Mouse (Mus musculus) intestine, embryonic 16.5 days (tissue): ENCODE measurements at regions not wholly inside any gene's neighbourhood (a gene's known extent, or its start where the extent isn't known, plus 50 kb on each side); places are given as distances from the start of the nearest gene placed in this dataset.

ENCODE experiments used
- ATAC-seq: fragments of 200-750 bp; cut with Nextera tagmentation; 2 replicates; pipeline ENCODE4 v1.8.0; 2017; ENCODE audit warnings: moderate TSS enrichment, moderate library complexity
- H3K27ac ChIP-seq: fragments of 300-500 bp; sonication (generic); 2 replicates; pipeline ENCODE4 v1.5.1; 2014; ENCODE audit warnings: mild to moderate bottlenecking, low read length
- H3K27me3 ChIP-seq: fragments of 300-500 bp; sonication (generic); replicated peaks from 2 replicates; pipeline ENCODE4 v1.6.1; 2014; ENCODE audit warnings: low read length, control low read depth, mixed read lengths; ENCODE audit not compliant: control insufficient read depth, insufficient read depth
- H3K36me3 ChIP-seq: fragments of 300-500 bp; sonication (generic); 2 replicates; pipeline ENCODE4 v1.6.1; 2014; ENCODE audit warnings: low read length, control low read depth; ENCODE audit not compliant: control insufficient read depth, insufficient read depth
- H3K4me1 ChIP-seq: fragments of 300-500 bp; sonication (generic); 2 replicates; pipeline ENCODE4 v1.6.1; 2014; ENCODE audit warnings: low read length, control low read depth, mixed read lengths; ENCODE audit not compliant: control insufficient read depth, insufficient read depth
- H3K4me2 ChIP-seq: fragments of 300-500 bp; sonication (generic); 2 replicates; pipeline ENCODE4 v1.6.1; 2014; ENCODE audit warnings: low read depth, low read length, control low read depth
- H3K4me3 ChIP-seq: fragments of 300-500 bp; sonication (generic); 2 replicates; pipeline ENCODE4 v1.5.1; 2014; ENCODE audit warnings: mild to moderate bottlenecking, low read length
- H3K9ac ChIP-seq: fragments of 300-500 bp; sonication (generic); 2 replicates; pipeline ENCODE4 v1.6.1; 2014; ENCODE audit warnings: low read depth, low read length
- H3K9me3 ChIP-seq: fragments of 300-500 bp; sonication (generic); 2 replicates; pipeline ENCODE4 v1.6.1; 2016; ENCODE audit warnings: low read length, control low read depth; ENCODE audit not compliant: control insufficient read depth
- WGBS: fragments of 180-500 bp; shearing (Covaris S2); extraction: QIAGEN DNeasy Blood & Tissue Kit; methylation state at CpG from one replicate; pipeline ENCODE4 v1.1.7; 2014; 5-methylcytosine and 5-hydroxymethylcytosine counted together

- no peak for ATAC-seq
- Histone ChIP-seq H3K27ac (no peak overlapping the region), H3K4me2 (no peak overlapping the region), H3K9me3 (no peaks in the 10 kb centered on the region), H3K9ac (no peak overlapping the region), H3K4me1 (0 out of 2 replicates have a peak, but pooled peaks cover 3% of the 10 kb centered on the region), H3K4me3 (no peak overlapping the region), H3K27me3 (no peaks in the 10 kb centered on the region), H3K36me3 (no peaks in the 10 kb centered on the region)
- 39% methylated on average over 2 of the region's 2 CpGs for WGBS
Observed at GRCm38 (mm10) chr6:98524659-98525058, 182.1 kb upstream of the Gm765 start.

GRCm38 (mm10) chr6:98521526-98521925 lies 179.0 kb upstream of the Gm765 start:
- Histone ChIP-seq H3K9me3 (no peaks in the 10 kb centered on the region), H3K4me3 (no peak overlapping the region), H3K36me3 (no peaks in the 10 kb centered on the region), H3K27ac (no peak overlapping the region), H3K4me2 (no peak overlapping the region), H3K9ac (no peak overlapping the region), H3K27me3 (no peaks in the 10 kb centered on the region), H3K4me1 (0 out of 2 replicates have a peak, but pooled peaks cover 3% of the 10 kb centered on the region)
- 76% methylated on average over 10 of the region's 10 CpGs for WGBS
- no peak for ATAC-seq

GRCm38 (mm10) chr6:98514826-98515225 lies 172.3 kb upstream of the Gm765 start:
- ATAC-seq = no peak
- Histone ChIP-seq H3K36me3 (no peaks in the 10 kb centered on the region), H3K9me3 (no peaks in the 10 kb centered on the region), H3K27me3 (no peaks in the 10 kb centered on the region), H3K4me1 (peaks cover 3% of the 10 kb centered on the region; the same call in 1 of the 2 replicates), H3K27ac (no peak overlapping the region), H3K4me2 (no peak overlapping the region), H3K4me3 (no peak overlapping the region), H3K9ac (no peak overlapping the region)
- WGBS = 78% methylated on average over 3 of the region's 3 CpGs

- ATAC-seq = no peak
- peaks cover 3% of the 10 kb centered on the region; the same call in 1 of the 2 replicates for H3K4me1 ChIP-seq
- 66% methylated on average over 7 of the region's 7 CpGs for WGBS
- no peak overlapping the region for H3K4me2 ChIP-seq
- H3K27me3 ChIP-seq = no peaks in the 10 kb centered on the region
- no peak overlapping the region for H3K27ac ChIP-seq
- H3K9me3 ChIP-seq = no peaks in the 10 kb centered on the region
- H3K9ac ChIP-seq = no peak overlapping the region
- no peaks in the 10 kb centered on the region for H3K36me3 ChIP-seq
- H3K4me3 ChIP-seq = no peak overlapping the region
Observed at GRCm38 (mm10) chr6:98514376-98514775, 171.8 kb upstream of the Gm765 start.

GRCm38 (mm10) chr6:98513217-98513616 lies 170.7 kb upstream of the Gm765 start:
- Histone ChIP-seq H3K27ac (no peak overlapping the region), H3K4me3 (no peak overlapping the region), H3K4me2 (no peak overlapping the region), H3K9me3 (no peaks in the 10 kb centered on the region), H3K36me3 (no peaks in the 10 kb centered on the region), H3K27me3 (no peaks in the 10 kb centered on the region), H3K4me1 (peaks cover 3% of the 10 kb centered on the region; the same call in 1 of the 2 replicates), H3K9ac (no peak overlapping the region)
- no peak for ATAC-seq
- 31% methylated on average over 3 of the region's 3 CpGs for WGBS

GRCm38 (mm10) chr6:98502726-98503125 lies 160.2 kb upstream of the Gm765 start:
- 80% methylated on average over 2 of the region's 2 CpGs for WGBS

GRCm38 (mm10) chr6:98499721-98500120 lies 157.2 kb upstream of the Gm765 start:
- WGBS = 76% methylated on average over 5 of the region's 5 CpGs
- no peak overlapping the region for H3K4me3 ChIP-seq
- H3K36me3 ChIP-seq = no peaks in the 10 kb centered on the region
- H3K4me1 ChIP-seq = no peaks in the 10 kb centered on the region
- no peaks in the 10 kb centered on the region for H3K27me3 ChIP-seq
- H3K27ac ChIP-seq = no peak overlapping the region
- no peak overlapping the region for H3K9ac ChIP-seq
- H3K4me2 ChIP-seq = no peak overlapping the region
- no peak for ATAC-seq
- no peaks in the 10 kb centered on the region for H3K9me3 ChIP-seq

More at GRCm38 (mm10) chr6:98502726-98503125, 160.2 kb upstream of the Gm765 start:
- H3K36me3 ChIP-seq = no peaks in the 10 kb centered on the region
- ATAC-seq = no peak
- no peaks in the 10 kb centered on the region for H3K27me3 ChIP-seq
- no peaks in the 10 kb centered on the region for H3K4me1 ChIP-seq
- no peak overlapping the region for H3K27ac ChIP-seq
- H3K4me3 ChIP-seq = no peak overlapping the region
- H3K4me2 ChIP-seq = no peak overlapping the region
- H3K9me3 ChIP-seq = no peaks in the 10 kb centered on the region
- H3K9ac ChIP-seq = no peak overlapping the region

- no peak for ATAC-seq
- Histone ChIP-seq H3K4me1 (no peaks in the 10 kb centered on the region), H3K9me3 (no peaks in the 10 kb centered on the region), H3K36me3 (no peaks in the 10 kb centered on the region), H3K27ac (no peak overlapping the region), H3K9ac (no peak overlapping the region), H3K4me2 (no peak overlapping the region), H3K4me3 (no peak overlapping the region), H3K27me3 (no peaks in the 10 kb centered on the region)
- whole genome bisulfite sequencing = 88% methylated on average over 3 of the region's 3 CpGs
Observed at GRCm38 (mm10) chr6:98486626-98487025, 144.1 kb upstream of the Gm765 start.

GRCm38 (mm10) chr6:98483319-98484123 lies 141.0 kb upstream of the Gm765 start:
- ATAC-seq = no peak
- WGBS = 50% methylated on average over 3 of the region's 3 CpGs
- H3K27me3 ChIP-seq = no peaks in the 10 kb centered on the region
- no peak overlapping the region for H3K27ac ChIP-seq
- no peak overlapping the region for H3K4me3 ChIP-seq
- H3K4me1 ChIP-seq = no peaks in the 10 kb centered on the region
- no peak overlapping the region for H3K9ac ChIP-seq
- no peaks in the 10 kb centered on the region for H3K9me3 ChIP-seq
- H3K36me3 ChIP-seq = no peaks in the 10 kb centered on the region
- no peak overlapping the region for H3K4me2 ChIP-seq
